Mouse (Mus musculus) CD4-positive, CD25-positive, alpha-beta regulatory T cell, adult 2 months (primary cell): Measurements from ENCODE around the gene Tcaf2.

Experiments
- DNase-seq: peaks from one replicate; pipeline ENCODE4 v3.0.0-alpha.2; 2012; ENCODE audit warnings: low read depth, low spot score

Tcaf2 gene

DNA sequence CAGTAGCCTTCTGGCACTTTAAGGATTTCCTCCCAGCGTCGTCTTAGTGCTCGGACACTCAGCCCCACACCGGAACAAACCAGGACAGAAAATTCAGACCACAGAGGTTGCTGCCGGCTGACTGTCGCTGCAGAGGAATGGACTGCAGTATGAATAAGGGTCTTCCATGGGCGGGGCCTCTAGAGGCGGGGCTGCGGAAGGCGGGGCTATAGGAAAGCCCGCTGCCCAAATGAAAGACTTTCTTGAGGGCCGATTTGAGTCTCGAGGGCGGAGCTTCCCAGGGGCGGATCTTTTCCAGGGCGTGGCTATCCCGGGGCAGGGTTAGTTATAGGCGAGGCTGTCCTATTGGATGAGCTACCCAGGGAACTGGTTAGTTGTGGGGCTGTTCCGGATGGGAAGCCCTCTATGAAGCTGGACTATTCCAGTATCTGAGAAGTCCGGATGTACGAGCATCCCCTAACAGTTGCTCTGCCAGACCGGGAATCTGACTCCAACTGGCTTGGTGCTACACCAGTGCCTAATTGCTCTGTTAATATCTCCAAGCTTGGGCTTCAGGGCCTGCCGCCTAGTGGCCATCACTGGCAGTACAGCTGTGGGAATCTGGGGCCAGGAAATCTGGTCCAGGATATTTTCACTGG lies at the start of gene Tcaf2:
TSS of gene Tcaf2 (minus strand) at position 343 of the 638 bp plus-strand sequence.
- peak; percentile 22 for DNase-seq

DNA sequence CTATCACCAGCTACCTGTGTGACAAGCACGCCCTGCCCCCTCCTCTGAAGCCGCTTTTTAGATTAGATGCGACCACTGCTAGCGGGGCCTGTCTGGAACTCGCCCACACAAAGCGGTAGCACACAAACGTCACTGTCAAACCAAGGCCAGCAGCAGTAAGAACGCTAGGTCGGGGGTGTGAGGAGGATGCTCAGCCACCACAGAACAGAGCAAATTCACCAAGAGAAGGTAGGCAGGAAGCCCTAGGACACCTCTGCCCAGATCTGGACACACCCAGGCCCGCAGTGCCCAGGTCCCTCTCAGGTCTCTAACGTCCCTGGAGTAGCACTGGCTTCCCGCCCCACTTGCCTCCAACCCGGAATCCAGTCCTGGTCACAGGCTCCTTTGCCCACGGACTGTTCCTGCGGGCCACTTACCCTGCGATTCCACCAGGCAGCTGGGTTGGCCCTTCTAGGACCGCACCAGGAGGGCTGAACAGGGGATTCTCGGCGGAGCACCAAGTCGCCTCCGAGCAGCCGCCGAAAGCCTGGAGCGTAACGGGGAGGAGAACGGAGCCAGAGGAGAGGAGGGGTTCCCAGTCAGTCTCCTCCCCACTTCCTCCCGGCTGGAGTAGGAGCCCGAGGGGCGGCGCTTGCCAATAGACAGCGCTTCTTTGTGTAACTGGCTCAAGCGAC lies 47.6 kb upstream of the Tcaf2 start:
- DNase-seq: no peak

DNA sequence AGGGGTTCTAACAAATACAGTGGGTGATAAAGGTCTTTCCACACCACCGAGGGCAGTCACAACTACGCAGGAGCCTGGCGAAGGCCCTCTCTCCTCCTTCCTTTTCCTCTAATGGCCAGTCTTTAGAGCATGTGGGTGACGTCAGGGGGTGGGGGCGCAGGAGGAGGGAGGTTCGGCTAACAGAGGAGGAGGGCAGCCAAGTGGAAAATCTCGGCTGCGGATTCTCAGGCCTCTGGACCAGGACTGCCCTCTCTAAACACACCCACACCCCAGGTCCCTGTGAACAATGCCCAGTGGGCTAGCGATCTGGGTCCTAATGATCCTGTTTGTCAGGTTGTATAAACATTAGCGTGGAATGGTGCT lies 47.1 kb upstream of the Tcaf2 start:
- no peak for DNase-seq

DNA sequence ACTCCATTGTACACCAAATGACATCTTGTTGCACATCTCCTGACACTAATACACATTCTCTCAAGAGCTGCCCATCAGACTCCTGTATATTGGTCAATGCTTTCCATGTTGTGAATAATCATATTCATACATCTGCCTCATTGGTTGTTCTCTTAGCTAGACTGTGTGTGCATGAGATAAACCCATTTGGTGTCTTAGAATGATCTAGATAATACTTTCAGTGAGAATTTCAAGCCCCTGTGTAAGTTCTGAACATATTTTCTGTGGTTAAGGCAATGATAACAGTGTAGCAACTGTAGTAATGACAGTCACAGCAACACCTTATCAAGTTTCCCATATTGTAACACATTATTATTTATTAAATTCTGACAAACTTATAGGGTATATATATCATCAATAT lies 44.7 kb upstream of the Tcaf2 start:
- no peak for DNase-seq

DNA sequence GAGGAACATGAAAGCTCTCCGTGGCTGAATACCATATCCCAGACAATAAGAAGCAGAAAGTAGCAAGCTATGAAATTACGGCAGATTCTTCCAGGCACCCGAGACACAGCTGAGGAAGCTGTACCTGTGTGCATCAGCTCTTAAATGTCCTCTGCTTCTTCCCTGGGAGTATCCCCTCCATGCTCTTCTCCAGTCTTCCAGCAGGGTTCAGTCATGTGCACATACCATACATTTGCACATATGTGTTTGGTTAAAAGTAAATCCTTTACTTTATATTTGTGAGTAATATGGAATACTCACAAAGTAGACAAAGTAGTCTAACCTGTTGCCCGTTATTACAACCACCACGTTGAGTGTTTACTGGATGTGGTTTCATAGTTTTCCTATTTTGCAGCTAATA lies 42.9 kb upstream of the Tcaf2 start:
- no peak for DNase-seq

DNA sequence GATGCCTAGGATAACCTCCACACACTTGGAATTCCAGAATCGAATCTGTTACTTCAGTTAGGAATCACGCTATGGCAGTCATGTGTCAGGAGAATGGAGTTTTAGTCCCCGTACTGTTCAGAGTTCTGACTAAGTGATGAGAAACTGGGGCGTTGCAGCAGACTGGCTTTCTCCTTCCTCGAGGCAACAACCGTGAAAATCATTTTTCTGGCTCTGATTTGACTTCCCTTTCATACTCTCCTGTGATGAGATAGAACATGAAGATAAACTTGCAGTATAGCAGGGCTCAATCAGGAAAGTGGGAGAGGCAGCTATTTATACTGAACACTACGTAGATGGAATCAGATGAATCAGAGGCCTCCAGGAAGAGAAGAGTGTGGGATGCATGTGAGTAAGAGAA lies 35.0 kb upstream of the Tcaf2 start:
- no peak for DNase-seq

DNA sequence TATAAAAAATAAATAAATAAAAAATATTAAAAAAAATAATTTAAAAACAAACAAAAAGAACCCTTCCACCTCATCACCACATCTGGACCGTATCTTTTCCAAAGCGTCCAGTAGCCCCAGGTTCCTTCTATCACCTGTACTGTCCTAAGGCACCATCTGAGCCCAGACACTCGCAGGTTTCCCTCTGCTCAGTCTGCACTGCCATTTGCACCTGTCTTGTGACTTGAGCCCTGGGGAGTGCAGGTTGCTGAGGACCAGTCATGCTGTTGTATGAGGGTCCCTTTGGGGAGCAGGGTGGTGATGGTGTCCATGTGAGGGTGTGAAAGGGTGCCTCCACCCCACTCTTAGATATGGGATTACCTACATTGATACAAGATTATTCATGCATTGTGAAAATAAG lies 31.0 kb upstream of the Tcaf2 start:
- no peak for DNase-seq

DNA sequence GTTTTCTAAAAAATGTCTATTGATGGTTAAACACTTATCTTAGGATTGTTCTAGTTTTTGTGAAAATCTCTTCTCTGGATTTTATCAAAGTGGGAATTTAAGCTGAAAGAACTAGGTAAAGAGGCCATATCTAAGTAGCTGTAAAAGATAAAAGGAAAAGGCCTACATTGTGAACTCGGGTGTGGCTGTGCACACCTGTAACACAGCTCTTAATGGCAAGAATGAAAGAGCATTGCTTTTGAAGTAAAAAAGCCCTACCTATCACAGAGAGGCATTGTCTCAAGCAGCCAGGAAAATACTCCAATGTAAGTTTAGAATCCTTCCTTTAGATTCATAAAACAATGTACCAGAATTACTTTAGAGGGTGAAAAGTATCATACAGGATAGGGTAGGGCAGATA lies 26.7 kb upstream of the Tcaf2 start:
- DNase-seq: no peak

DNA sequence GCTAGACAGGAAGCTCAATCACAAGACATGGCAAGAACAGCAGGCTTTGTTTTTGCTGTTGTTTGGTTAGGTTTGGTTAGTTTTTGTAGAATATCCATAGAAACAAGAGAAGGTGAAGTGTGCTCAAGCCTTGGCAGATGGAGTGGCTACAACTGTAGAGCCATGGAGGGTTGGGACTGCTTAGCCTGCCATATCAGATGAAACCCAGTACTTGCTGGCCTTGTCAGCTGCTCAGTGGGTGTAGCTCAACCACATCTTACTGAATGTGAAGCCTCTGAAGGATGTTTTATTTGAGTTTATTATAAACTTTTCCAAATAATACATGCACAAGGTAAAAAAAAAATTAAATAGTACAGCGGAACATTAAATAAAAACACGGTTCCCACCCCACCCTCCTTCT lies 22.7 kb upstream of the Tcaf2 start:
- DNase-seq: no peak

DNA sequence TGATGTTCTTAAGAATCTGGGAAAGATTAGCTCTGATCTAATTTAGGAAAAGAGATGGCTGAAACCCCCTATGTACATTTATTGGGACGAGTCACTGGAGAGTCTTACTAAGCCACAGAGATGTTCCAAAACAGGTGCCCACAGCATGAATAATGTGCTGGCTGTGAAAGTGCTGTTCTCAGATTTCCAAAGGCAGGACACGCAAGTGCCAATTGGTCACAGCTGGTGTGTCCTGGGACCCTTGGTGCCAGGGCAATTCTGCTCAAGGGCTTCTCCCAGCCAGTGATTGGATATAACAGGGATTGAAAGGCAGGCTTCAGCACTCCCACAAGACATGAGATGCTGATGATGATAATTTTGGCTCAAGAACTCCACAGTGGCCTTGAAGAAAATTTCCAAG lies 16.7 kb upstream of the Tcaf2 start:
- DNase-seq: no peak

DNA sequence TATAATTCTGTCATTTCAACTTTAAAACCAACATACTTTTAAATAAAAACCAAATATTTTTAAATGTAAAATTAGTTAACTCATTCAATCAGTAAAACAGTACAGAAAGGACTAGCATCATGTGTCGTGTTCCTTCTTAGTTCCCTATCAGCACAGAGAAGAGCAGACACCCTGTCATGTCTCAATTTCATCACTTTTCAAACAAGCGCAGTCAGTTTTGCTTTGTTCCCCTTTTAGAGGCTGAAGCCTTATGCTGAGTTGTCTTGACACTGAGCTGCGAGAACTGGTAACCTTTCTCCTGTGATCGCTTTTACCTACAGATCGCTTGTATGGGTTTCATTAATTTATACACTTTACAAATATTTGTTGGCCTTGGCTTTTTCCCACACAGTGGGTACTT lies 10.7 kb downstream of the Tcaf2 start:
- DNase-seq: no peak

DNA sequence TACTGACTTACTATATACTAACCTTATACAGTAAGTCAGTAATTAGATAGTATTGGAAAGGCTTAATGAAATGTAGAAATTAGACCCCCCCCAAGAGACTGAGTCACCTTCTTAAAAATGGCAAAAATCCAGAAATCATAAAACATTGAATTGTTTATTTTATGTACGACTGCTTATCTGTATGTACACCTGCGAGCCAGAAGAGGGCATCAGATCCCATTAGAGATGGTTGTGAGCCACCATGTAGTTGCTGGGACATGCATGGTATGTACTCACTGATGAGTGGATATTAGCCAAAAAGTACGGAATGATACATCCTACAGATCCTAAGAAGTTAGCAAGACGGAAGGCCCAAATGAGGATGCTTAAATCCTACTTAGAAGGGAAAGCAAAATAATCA lies 13.7 kb downstream of the Tcaf2 start:
- DNase-seq: no peak

DNA sequence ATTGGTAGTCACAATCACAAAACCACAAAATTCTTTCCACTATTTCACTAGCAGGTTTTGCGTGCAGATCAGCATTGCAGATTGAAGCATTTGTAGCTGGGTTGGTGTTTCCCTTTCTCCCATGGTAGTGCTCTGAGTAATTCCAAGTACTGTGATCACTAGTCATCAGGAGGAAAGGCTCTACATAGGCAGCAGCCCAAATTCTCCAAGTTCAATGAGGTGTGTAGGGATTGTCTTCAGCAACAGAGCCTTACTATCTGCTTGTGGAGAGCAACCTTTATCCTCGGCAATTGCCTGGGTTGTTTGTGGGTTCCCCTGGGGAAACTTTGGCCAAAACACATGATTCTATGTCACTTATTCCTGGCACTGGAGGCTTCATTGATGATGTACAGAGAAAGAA lies 28.1 kb downstream of the Tcaf2 start:
- no peak for DNase-seq

DNA sequence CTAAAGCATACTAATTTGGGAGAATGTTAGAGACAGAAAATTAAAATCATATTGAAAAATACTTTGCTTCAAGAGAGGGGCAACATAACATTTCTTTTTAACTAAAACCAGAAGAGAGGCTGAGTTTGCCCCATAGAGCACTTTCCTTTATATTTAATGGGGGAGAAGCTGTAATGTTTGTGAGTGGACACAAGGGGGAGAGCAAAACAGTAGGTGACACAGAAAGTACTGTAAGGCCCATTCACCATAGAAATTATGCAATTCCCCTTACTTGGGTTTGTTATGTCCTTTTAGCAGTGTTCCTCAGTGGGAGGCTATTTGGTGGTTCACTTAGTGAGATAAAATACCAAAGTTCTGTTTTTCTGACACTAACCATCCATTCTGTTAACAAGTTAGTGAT lies 32.8 kb downstream of the Tcaf2 start:
- no peak for DNase-seq

DNA sequence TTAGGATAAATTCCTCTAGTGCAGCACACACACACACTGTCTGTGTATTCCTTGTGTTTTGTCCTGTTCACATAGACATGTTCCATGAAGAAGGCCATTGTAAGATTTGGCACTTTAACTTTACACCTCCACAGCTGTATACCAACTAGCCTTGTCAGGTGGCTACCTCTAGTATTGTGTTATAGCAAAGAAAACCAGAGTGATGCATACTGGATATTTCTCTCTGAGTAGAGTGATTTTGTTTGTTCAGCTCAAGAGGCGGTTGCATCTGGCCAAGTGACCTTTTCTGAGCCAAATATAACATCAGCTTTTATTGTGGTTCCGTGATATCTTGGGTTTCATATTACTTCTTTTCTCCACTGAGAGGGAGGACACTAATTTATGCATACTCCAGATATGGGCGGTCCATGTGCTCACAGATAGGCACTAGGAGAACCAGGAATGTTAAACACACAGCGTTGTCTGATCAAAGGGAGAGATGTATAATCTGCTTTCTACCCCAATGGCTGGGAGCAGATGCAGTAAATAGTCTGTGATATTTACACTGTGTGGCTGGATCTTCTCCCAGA lies 34.0 kb downstream of the Tcaf2 start:
- no peak for DNase-seq

DNA sequence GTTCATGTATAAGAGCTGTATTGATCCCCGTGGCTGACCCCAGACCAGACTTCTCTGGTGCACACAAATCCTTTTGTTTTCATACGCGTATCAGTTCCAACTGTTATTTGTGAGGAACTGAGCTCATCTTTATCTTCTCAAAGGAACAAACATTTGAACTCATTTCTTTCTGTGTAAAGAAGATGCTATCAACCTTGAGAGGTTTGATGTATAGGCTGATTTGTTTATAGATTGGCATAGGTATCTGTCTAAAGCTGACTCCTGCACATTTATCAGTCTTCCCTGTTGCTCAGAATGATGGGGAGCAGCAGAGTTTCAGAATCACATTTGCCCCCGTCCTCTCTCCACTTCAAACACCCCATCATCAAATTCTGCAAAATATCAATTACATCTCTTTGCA lies 47.5 kb downstream of the Tcaf2 start, which contains the start of gene Tcaf3:
TSS of gene Tcaf3 (minus strand) at position 101 of the 400 bp plus-strand sequence.
- no peak for DNase-seq

DNA sequence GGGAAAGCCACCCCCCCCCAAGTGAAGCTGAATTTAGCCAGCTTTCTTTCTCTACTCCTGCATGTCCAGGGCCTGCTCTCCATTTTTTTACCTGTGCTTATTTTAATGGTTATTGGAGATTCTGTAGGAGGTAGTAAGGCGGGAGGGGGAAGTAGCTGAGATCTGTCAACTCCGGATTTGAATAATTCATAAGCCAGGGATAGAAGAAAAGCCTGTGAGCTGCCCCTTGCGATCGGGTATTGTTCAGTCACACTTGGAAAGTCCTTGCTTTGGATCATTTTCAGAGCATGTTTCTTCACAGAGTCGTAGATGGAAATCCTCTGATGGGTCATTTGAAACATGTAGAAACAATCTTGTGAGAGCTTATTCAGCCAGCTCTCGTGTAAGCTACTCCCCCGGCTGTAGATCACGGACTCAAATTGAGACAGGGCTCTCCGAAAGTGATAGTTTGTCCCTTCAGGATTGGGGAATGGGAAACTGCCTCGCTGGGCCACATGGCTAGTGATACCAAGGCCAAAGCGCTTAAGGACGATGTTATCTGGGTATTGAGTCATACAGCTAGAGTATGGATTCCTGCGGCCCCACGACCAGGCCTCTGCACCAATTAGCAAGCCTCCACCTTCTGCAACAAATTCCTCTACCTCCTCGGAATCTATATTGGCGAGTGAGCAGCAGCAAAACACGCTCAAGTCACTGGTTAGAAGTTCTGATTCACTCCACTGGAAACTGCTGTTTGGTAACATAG lies 51.7 kb downstream of the Tcaf2 start:
- DNase-seq: no peak

DNA sequence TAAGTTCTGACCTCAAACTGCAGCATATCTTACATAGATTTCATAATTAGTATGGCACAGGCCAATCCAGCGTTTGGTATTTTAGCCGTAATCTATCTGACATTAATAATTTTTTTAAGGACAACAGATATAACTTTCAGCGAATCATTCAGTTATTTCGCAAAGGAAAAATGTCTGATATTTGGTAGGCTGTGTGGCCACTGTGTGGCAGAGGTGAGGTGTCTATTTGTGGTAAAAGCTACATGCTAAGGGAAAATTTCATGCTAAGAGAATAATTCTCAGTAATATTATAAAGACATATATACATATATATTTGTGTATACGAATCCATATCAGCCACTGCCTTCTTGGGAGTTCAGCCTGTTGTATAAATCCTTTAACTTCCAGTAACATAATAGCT lies 58.5 kb downstream of the Tcaf2 start:
- DNase-seq: no peak

DNA sequence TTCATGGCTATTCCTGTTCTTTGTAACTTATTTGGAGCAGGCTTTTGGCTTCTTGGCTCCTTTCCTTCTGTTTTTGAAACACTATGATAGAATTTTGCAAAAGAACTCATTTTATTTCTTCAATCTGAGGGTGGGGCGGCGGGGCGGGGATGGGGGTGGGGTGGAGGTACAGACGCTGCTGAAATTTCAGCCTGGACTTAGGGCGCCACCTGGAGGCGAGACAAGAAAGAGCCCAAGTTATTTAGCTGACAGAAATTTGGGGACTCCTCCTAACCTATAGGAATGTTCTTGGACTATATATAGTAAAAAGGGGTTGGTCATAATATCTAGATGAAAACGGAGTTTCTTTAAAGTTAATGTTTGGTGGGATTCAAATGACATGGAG lies 61.6 kb downstream of the Tcaf2 start:
- DNase-seq: peak; percentile 64

DNA sequence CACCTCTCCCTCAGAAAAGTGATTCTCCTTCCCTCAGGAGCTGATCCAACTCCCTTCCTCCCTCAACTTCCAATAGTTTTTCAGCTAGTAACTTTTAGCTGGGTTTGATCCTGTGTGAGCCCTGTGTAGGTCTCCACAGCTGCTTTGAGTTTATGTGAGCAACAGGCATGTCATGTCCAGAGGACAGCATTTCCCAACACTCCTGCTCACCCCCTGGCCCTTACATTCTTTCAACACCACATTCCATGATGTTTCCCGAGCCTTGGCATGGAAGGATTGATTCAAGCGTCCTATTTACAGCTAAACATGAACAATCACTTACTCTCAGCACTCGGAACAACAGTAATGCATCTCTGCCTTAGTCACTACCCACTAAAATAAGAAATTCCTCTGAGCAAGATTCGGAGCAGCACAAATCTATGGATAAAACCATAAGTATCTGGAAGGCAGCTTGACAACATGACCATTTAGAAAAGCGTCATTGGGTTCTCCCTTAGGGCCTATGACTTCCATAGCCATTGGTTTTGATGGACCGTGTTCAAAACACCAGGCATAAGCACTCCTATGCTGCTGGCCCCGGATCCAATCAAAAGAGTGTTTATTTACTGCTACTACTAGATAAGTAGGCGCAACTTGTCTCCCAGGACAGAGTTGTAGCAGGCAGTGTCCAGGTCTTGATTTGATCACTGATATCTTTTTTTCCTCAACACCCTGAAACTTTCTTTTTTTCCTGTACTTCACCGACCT lies 62.1 kb downstream of the Tcaf2 start:
- no peak for DNase-seq

DNA sequence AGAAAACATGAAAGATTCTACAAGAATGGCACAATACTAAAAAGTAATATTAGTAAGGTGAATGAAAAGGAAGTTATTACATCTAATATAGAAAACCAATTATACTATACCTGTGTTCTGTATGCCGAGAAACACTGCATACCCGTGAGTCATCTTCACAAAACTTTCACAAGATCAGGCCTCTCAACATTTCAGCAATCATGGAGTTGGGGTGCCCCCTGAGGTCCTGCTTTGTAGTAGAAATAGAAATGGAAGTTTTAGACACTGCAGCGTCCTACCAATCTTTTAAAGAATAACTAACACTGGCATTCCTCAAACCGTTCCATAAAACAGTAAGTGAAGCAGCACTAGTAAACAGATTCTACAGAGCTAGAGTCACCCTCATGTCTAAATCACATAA lies 66.4 kb downstream of the Tcaf2 start:
- no peak for DNase-seq

DNA sequence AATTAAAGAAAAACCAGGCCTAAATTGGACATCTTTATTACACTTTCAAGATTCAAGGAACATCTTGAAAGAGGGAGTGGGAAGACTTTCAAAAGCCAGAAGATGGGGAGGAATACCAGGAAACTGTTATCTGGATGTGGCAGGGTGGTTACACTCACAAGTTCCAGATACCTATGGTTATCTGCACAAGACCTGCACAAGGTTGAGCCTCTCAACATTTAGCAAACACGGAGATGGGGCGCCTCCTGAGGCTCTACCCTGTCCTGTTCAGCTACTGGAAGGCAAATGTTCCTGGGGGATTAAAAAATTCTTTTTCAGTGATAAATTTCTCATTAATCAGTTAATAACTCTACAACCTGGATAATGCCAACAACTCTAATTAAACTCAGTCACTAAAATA lies 67.6 kb downstream of the Tcaf2 start:
- no peak for DNase-seq
